Mouse (Mus musculus): ENCODE data around the gene Olfr1339. TPM values are rescaled to one million over a fixed set of nuclear protein-coding genes. Genes with fewer than 3 reads are reported as not detected.

The Olfr1339 gene
- polyA plus RNA-seq (2012; rRNA removed) = not detected in 2 replicates

GRCm38 (mm10) chr4:118731875-118732274, at the start of gene Olfr1339:
Olfr1339 (plus strand) TSS chr4:118732175.

GRCm38 (mm10) chr4:118692412-118692973, 39.5 kb upstream of the Olfr1339 start, which contains the start of gene Olfr1342:
Olfr1342 (minus strand) TSS chr4:118692756.

DNA sequence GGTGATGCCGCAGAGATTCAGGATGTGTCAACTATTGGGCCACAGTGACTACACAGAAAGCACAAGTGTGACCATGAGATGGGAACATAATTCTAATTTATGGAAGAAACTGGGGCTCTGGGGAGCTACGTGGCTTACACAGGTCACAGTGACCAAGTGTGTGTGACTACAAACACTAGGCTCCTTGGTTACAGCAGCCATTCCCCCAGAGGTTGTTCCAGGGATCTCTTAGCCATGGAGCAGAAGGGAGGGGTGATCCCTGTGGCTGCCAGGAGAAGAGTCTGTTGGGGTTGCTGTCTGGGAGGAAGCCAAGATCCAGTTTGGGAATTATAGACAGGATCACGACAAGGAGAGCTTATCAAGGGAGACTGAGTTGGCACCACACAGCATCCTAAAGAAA, 28.8 kb upstream of the Olfr1339 start, which contains the start of gene Olfr1341:
Gene Olfr1341 (plus strand): TSS at position 301 of the 400 bp plus-strand sequence.

DNA sequence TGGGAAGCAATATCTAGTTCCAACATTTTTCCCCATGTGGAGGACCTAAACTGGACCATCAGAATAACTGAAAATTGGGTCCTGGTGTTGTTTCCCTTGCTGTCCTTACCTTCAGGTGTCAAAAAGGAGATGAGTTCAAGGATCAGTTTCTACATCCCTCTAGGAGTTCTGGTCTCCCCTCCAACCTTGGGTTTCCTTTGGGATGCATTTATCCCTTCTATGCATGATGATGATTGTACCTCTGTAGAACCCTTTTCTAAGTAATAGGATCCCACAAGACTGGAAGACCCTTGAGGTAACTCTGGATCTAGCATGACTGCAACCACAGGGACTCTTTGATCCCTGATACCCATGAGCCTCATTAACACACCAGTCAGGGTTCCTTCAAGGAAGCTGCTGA, 12.1 kb upstream of the Olfr1339 start, which contains the start of gene Olfr1340:
Gene Olfr1340 (plus strand): TSS at position 301 of the 400 bp plus-strand sequence.

DNA sequence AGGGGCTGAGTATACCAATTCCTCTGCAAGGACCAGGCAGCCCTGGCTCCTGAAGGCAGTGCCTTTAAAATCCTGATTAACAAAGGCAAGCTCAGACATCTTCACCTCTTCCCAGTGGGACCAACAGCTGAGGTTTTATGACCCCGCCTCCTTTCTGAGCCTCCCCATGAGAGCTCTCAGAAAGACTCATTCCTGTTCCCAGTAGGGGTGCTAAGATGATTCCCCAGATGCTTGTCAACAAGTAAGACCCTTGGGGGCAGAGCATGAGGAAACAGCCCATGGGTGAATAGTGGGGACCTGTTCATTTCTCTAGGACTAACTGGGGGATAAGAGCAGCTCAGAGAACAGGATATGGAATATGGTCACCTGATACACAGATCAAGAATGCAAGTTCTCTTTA, 26.7 kb downstream of the Olfr1339 start, which contains the start of gene Olfr1338:
Gene Olfr1338 (minus strand): TSS at position 101 of the 400 bp plus-strand sequence.

DNA sequence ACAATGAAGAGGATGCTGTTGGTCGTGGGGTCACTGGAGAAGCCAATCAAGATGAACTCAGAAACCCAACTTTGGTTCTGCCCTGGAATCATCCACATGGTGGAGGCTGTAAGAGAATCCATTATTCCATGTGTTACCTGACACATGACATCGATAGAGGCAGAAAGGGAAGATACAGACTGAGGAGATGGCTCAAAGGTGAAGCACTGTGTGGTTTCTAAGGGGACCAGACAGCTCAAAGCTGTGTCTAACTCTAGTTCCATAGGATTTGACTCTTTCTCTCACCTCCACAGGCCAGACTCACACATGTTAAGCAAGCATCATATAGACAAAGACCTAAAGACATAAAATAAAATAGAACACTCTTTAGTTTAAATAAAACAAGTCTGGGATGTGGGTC, 50.5 kb downstream of the Olfr1339 start, which contains the start of gene Olfr1337:
Gene Olfr1337 (minus strand): TSS at position 101 of the 400 bp plus-strand sequence.

Other genes starting within 250 kb of the Olfr1339 start
- gene Tie1, start 242.1 kb upstream of the Olfr1339 start, polyA plus RNA-seq (2012; rRNA removed) = 20.3 and 24.4 TPM in 2 replicates
- 104 and 125 TPM in 2 replicates for gene 2610528J11Rik, start 205.2 kb upstream of the Olfr1339 start, polyA plus RNA-seq (2012; rRNA removed)
- 35.4 and 47.7 TPM in 2 replicates for gene Tmem125, start 188.1 kb upstream of the Olfr1339 start, polyA plus RNA-seq (2012; rRNA removed)
- not detected in 2 replicates for gene Cfap57, start 111.4 kb upstream of the Olfr1339 start, polyA plus RNA-seq (2012; rRNA removed)
- 22.2 and 22.7 TPM in 2 replicates for gene Ebna1bp2, start 111.4 kb upstream of the Olfr1339 start, polyA plus RNA-seq (2012; rRNA removed)
- gene Olfr62, start 73.2 kb upstream of the Olfr1339 start, polyA plus RNA-seq (2012; rRNA removed) = not detected in 2 replicates
- not detected in 2 replicates for gene Olfr1342, start 39.4 kb upstream of the Olfr1339 start, polyA plus RNA-seq (2012; rRNA removed)
- not detected in 2 replicates for gene Olfr1341, start 28.7 kb upstream of the Olfr1339 start, polyA plus RNA-seq (2012; rRNA removed)
- not detected in 2 replicates for gene Olfr1340, start 12.0 kb upstream of the Olfr1339 start, polyA plus RNA-seq (2012; rRNA removed)
- gene Olfr1338, start 26.6 kb downstream of the Olfr1339 start, polyA plus RNA-seq (2012; rRNA removed) = not detected in 2 replicates
- not detected in 2 replicates for gene Olfr1337, start 50.4 kb downstream of the Olfr1339 start, polyA plus RNA-seq (2012; rRNA removed)
- not detected in 2 replicates for gene Olfr1335, start 77.8 kb downstream of the Olfr1339 start, polyA plus RNA-seq (2012; rRNA removed)
- not detected in 2 replicates for gene Olfr1333, start 104.1 kb downstream of the Olfr1339 start, polyA plus RNA-seq (2012; rRNA removed)
- gene Olfr1331, start 132.5 kb downstream of the Olfr1339 start, polyA plus RNA-seq (2012; rRNA removed) = not detected in 2 replicates
- gene Olfr1330, start 156.4 kb downstream of the Olfr1339 start, polyA plus RNA-seq (2012; rRNA removed) = not detected in 2 replicates
- gene Olfr1329, start 185.3 kb downstream of the Olfr1339 start, polyA plus RNA-seq (2012; rRNA removed) = not detected in 2 replicates
- not detected in 2 replicates for gene Olfr1328, start 206.4 kb downstream of the Olfr1339 start, polyA plus RNA-seq (2012; rRNA removed)
- gene Lao1, start 229.4 kb downstream of the Olfr1339 start, polyA plus RNA-seq (2012; rRNA removed) = not detected in 2 replicates

All from colon, adult 2 months (tissue).